Mouse (Mus musculus) midbrain, embryonic 11.5 days (tissue): Measurements from ENCODE around the gene Gsk3a. TPM values are rescaled to one million over a fixed set of nuclear protein-coding genes. Genes with fewer than 3 reads are reported as not detected.

Experiments used
- ATAC-seq: fragments of 200-750 bp; cut with Nextera tagmentation; 2 replicates; pipeline ENCODE4 v1.8.0; 2017; ENCODE audit warnings: moderate TSS enrichment, moderate library complexity; ENCODE audit not compliant: low FRiP score
- DNase-seq: peaks from one replicate; pipeline ENCODE4 v3.0.0; 2015; ENCODE audit warnings: low spot score; ENCODE audit errors: missing footprints
- H3K27ac ChIP-seq: fragments of 300-500 bp; sonication (generic); 2 replicates; pipeline ENCODE4 v1.5.1; 2014; ENCODE audit warnings: low read depth, low read length
- H3K27me3 ChIP-seq: fragments of 300-500 bp; sonication (generic); 2 replicates; pipeline ENCODE4 v1.6.1; 2014; ENCODE audit warnings: mild to moderate bottlenecking, low read length, moderate library complexity, mixed read lengths; ENCODE audit not compliant: control insufficient read depth, insufficient read depth
- H3K36me3 ChIP-seq: fragments of 300-500 bp; sonication (generic); 2 replicates; pipeline ENCODE4 v1.6.1; 2014; ENCODE audit warnings: mild to moderate bottlenecking, low read length, moderate library complexity, mixed read lengths; ENCODE audit not compliant: control insufficient read depth, insufficient read depth
- H3K4me1 ChIP-seq: fragments of 300-500 bp; sonication (generic); 2 replicates; pipeline ENCODE4 v1.6.1; 2014; ENCODE audit warnings: low read length; ENCODE audit not compliant: control insufficient read depth, insufficient read depth
- H3K4me2 ChIP-seq: fragments of 300-500 bp; sonication (generic); 2 replicates; pipeline ENCODE4 v1.6.1; 2014; ENCODE audit warnings: mild to moderate bottlenecking, moderate library complexity
- H3K4me3 ChIP-seq: fragments of 300-500 bp; sonication (generic); 2 replicates; pipeline ENCODE4 v1.5.1; 2014; ENCODE audit warnings: low read depth, low read length
- H3K9ac ChIP-seq: fragments of 300-500 bp; sonication (generic); 2 replicates; pipeline ENCODE4 v1.6.1; 2014; ENCODE audit warnings: low read length
- H3K9me3 ChIP-seq: fragments of 300-500 bp; sonication (generic); 2 replicates; pipeline ENCODE4 v1.6.1; 2016; ENCODE audit warnings: low read length; ENCODE audit not compliant: control insufficient read depth
- WGBS: fragments of 180-500 bp; shearing (Covaris S2); extraction: QIAGEN DNeasy Blood & Tissue Kit; methylation state at CpG from one replicate; pipeline ENCODE4 v1.1.7; 2014; 5-methylcytosine and 5-hydroxymethylcytosine counted together
- polyA plus RNA-seq: library from polyadenylated mRNA; unstranded; fragments of >200 nt; fragmentation: Nextera tagmentation; extraction: Ambion mirVana; gene quantifications from 2 replicates; pipeline ENCODE4 v1.2.1, GENCODE M21; 2014

Gene Gsk3a
- polyA plus RNA-seq, 1 experiment from 2014 or later: 14.6 TPM

DNA sequence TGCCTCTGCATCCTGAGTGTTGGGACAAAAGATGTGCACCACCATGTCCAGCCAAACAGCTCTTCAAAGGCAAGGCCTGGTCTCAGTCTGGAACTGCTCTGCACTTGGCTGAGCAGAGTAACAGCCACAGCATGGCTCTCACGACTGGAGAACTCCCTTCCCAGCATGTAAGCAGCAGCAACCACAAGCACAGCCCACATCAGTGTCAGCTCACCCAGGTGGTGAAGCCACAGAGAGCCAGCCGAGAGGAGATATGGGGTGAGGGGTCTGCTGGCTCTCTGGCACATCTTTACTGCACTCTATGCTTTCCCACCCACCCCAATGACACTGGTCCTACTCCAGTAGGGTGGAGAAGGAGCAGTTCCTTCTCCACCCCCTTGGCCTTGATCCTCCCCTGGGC is 4.6 kb downstream of the Gsk3a start:
- Histone ChIP-seq H3K27me3 (no peaks in the 10 kb centered on the region), H3K4me3 (no peak overlapping the region), H3K4me2 (no peak overlapping the region), H3K9ac (no peak overlapping the region), H3K9me3 (no peaks in the 10 kb centered on the region), H3K4me1 (peaks cover 15% of the 10 kb centered on the region), H3K27ac (no peak overlapping the region), H3K36me3 (peaks cover 29% of the 10 kb centered on the region)
- 87% methylated on average over 2 of the region's 2 CpGs for WGBS
- ATAC-seq (no peak), DNase-seq (peak; percentile 74)

DNA sequence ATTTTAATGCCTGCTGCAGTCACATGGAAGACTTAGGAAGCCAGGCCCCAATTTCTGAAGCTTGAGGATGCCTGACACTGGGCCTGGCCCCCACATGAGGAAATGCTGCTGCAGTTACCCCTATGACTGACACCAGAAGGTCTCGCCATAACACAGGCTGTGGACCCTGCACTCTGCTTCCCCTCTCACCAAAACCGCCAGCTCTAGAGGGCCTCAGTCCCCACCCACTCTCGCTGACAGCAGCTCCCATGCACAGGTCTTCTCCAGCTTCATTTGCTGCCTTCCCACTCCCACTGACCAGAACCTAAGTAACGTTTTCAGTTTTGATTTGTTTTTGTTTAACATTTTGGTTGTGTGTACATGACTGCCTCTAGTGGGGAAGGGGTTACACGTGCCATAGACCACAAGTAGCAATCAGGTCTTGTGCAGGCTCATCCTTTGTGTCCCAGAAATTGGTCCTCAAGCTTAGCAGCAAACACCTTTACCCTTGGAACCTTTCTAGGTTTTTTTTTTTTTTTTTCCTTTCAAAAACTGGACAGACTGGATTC is 5.5 kb downstream of the Gsk3a start:
- no peaks in the 10 kb centered on the region for H3K9me3 ChIP-seq
- no peak overlapping the region for H3K4me2 ChIP-seq
- no peak overlapping the region for H3K27ac ChIP-seq
- WGBS: 70% methylated on average over 5 of the region's 5 CpGs
- peaks cover 15% of the 10 kb centered on the region for H3K4me1 ChIP-seq
- H3K27me3 ChIP-seq: no peaks in the 10 kb centered on the region
- no peak overlapping the region for H3K9ac ChIP-seq
- DNase-seq: peak; percentile 83
- ATAC-seq: no peak
- peaks cover 32% of the 10 kb centered on the region for H3K36me3 ChIP-seq
- no peak overlapping the region for H3K4me3 ChIP-seq

DNA sequence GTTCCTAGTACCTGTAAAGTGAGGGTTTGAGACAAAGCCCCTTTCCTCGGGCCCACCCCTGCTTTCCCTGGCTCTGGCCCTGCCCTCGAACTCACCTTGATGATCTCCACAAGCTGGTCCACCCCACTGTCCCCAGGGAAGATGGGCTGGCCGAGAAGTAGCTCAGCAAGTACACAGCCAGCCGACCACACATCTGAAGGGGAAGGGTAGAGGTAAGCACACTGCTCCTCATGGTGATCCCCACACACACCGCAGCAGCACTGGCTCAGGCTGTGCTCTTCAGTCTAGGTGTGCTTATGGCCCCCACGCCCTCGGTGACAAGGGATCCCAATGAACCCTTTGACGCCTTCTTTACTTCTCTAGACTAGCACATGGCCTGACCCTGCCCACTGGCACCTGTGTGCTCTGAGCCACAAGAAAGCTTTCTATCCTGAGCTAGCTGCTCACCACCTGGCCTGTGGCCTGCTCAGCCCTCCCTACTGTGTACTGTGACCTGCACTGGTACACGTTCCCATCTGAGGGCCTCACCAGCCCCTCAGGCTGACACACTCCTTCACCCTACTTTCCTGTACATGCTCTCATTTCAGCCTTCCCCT is 6.9 kb downstream of the Gsk3a start:
- H3K27me3 ChIP-seq: no peaks in the 10 kb centered on the region
- no peak overlapping the region for H3K4me2 ChIP-seq
- no peaks in the 10 kb centered on the region for H3K9me3 ChIP-seq
- ATAC-seq: no peak
- 91% methylated on average over 9 of the region's 9 CpGs for WGBS
- no peak overlapping the region for H3K27ac ChIP-seq
- no peak overlapping the region for H3K4me3 ChIP-seq
- H3K36me3 ChIP-seq: peaks cover 39% of the 10 kb centered on the region
- 0 out of 2 replicates have a peak, but pooled peaks cover 3% of the 10 kb centered on the region for H3K4me1 ChIP-seq
- peak; percentile 64 for DNase-seq
- H3K9ac ChIP-seq: no peak overlapping the region

DNA sequence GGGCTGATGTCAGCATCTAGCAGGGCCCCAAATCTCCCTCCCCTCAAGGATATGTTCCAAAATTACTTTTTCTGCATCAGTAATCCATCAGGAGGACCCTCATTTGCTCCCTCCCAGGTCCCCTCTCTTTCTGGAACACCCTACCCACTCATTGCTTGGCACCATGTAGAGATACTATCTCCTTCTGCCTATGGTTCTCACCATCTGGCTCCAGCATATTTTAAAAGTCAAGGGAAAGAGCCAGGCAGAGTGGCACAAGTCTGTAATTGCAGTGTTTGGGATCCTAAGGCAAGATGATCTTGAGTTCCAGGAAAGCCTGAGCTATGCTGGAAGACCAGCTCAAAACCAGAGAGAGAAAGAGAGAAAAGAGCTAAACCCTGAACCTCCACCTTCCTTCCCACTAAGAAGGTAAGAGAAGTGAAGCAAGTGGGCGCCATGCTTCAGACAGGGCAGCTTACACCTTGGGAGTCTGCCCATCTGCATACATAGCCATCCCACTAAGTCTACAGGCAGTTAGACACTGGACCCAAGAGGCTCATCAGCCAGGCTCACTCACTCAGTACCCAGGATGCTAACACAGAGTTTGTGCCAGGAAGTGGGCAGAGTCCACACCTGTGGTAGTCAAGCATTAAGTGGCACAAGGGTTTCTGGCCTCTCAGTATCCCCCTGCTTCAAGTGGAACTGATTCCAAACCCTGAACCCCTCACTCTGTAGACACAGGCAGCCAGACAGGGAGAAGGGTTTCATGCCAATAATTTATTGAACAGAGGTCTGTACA is 9.9 kb downstream of the Gsk3a start:
- Histone ChIP-seq H3K27ac (no peak overlapping the region), H3K9me3 (no peaks in the 10 kb centered on the region), H3K27me3 (no peaks in the 10 kb centered on the region), H3K4me3 (no peak overlapping the region), H3K4me1 (no peaks in the 10 kb centered on the region), H3K36me3 (peaks cover 41% of the 10 kb centered on the region), H3K9ac (no peak overlapping the region), H3K4me2 (no peak overlapping the region)
- DNase-seq (peak; percentile 65), ATAC-seq (no peak)
- WGBS: 96% methylated on average over 1 of the region's 1 CpGs

DNA sequence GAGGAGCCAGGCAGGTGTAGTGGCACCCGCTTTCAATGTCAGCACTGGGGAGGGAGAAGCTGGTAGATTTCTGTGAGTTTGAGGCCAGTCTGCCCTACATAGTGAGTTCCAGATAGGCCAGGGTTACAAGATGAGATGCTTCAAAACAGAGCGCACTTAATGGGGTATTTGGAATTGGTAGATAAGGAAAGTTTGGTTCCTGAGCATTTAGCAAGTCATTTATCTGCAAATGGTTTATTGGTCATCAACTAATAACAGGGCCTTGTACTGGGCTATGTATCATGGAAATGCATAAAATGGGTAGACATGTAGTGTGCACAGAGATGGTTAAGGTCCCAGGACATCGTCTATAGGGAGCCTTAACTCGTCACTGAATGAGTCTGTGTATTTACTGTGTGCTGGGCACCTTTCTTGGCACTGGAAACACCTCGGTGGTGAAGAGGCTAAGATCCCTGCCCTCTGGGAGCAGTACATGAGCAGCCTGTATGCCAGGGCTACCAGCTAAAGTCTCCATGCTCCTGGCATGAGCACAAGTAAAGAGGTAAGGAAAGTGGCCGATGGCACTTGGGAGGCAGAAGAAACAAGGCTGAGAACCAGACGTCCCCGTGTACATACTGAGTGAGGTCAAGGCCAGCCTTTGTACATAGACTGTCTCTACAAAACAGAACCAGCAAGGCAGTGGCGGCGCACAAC is 15.2 kb downstream of the Gsk3a start:
- peaks cover 21% of the 10 kb centered on the region for H3K4me1 ChIP-seq
- H3K4me2 ChIP-seq: peak overlapping the region; percentile 97
- H3K27ac ChIP-seq: no peak overlapping the region
- no peak for ATAC-seq
- peak; percentile 75 for DNase-seq
- peaks cover 17% of the 10 kb centered on the region; the same call in 1 of the 2 replicates for H3K36me3 ChIP-seq
- no peak overlapping the region for H3K9ac ChIP-seq
- no peaks in the 10 kb centered on the region for H3K27me3 ChIP-seq
- whole genome bisulfite sequencing: 89% methylated on average over 10 of the region's 10 CpGs
- no peaks in the 10 kb centered on the region for H3K9me3 ChIP-seq
- peak overlapping the region; percentile 64 for H3K4me3 ChIP-seq

DNA sequence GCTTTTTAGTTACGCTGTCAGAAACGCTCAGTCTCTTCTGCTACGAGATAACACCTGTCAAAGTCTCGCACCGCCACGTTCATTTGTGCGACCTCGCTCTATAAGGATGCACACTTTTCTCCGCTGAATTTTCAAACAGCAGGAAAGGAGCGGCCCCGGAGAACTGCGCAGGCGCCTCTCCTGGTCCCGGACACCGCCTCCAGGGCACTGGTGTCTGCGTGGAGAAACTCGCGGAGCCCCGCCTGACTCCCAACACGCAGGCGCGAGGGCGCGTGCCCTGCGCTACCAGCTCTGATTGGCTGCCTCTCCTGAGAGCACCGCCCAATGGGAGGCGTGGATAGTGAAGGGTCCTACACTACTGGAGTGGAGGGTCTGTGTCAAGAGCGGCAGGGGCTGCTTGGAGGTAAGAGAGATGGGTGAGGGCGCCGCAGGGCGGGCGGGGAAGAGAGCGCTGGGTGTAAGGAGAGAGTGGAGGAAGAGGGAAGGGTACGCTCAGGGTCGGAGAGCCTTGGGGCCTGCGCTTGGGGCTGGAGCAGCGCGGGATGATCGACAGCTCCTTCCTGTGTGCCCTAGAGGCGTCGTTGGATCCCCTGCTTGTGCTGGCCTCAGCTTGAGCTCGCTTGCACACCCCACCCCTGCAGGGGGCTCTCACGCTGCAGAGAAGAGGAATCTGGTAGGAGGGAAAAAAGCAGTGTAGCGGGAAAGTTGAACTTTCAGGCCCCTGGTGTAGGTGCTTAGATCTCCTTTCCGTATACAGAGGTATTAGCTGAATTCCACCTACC is 16.4 kb downstream of the Gsk3a start, which contains the start of gene Zfp526:
TSS of gene Zfp526 (plus strand) at position 324 of the 782 bp plus-strand sequence.
- peak within 1 kb of the TSS; percentile 81 for H3K9ac ChIP-seq
- peaks cover 11% of the 10 kb centered on the region; the same call in 1 of the 2 replicates for H3K36me3 ChIP-seq
- peak within 1 kb of the TSS; percentile 64 for H3K4me3 ChIP-seq
- peak within 1 kb of the TSS; percentile 67 for H3K27ac ChIP-seq
- DNase-seq: peak; percentile 99
- WGBS: under 1% methylated on average over 44 of the region's 45 CpGs
- H3K4me2 ChIP-seq: peak within 1 kb of the TSS; percentile 97
- peak; percentile 95 for ATAC-seq
- H3K9me3 ChIP-seq: no peaks in the 10 kb centered on the region
- no peaks in the 10 kb centered on the region for H3K27me3 ChIP-seq
- H3K4me1 ChIP-seq: peaks cover 21% of the 10 kb centered on the region

DNA sequence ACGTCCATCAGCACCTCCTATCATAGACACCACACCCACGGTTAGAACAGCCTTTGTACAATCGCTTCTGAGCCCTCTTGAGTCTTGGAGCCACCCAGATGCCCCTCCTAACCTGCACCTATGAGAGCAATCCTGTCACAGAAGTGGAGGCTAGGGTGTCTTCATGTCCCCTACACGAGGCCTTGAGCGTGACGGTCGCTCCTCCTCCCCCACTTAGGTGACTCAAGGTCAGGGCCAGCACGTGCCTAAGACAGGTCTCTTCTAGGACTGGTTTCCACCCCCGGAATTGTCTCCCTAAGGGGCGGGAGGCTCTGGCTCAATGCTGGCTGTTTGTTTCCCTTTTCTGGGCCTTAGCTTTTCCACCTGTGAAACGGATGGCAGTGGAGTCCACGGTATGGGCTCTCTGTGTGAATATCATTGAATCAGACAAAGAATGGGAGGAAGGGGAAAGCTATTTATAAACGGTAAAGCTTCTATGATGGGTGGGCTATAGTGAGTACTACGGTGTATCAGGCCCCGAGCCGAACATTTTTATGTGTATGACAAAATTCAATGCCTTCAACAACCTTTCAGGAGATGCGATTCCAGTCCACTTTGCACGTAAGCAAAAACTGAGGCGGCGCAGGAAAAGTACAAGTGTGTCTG is 17.1 kb downstream of the Gsk3a start, which contains the start of gene Dedd2:
TSS of gene Dedd2 (minus strand) at position 159 of the 645 bp plus-strand sequence.
- Histone ChIP-seq H3K9me3 (no peaks in the 10 kb centered on the region), H3K36me3 (peaks cover 7% of the 10 kb centered on the region; the same call in 1 of the 2 replicates), H3K4me1 (peaks cover 21% of the 10 kb centered on the region), H3K4me3 (peak within 1 kb of the TSS; percentile 64), H3K4me2 (peak within 1 kb of the TSS; percentile 97), H3K27ac (peak within 1 kb of the TSS; percentile 67), H3K27me3 (no peaks in the 10 kb centered on the region), H3K9ac (peak within 1 kb of the TSS; percentile 81)
- peak; percentile 90 for DNase-seq
- WGBS: 10% methylated on average over 20 of the region's 20 CpGs
- no peak for ATAC-seq
